Mouse (Mus musculus): ENCODE data around the gene Mad2l2. TPM values are rescaled to one million over a fixed set of nuclear protein-coding genes. Genes with fewer than 3 reads are reported as not detected.

The Mad2l2 gene
- polyA plus RNA-seq (2015; fragmentation: Illumina TruSeq; extraction: RNeasy Lipid Tissue Mini Kit (QIAGEN cat#74804); ENCODE audit: insufficient read depth, low replicate concordance), result 16.3 TPM

GRCm38 (mm10) chr4:148130133-148130532 lies at the start of gene Mad2l2:
TSS of gene Mad2l2 (plus strand) at chr4:148130384.

DNA sequence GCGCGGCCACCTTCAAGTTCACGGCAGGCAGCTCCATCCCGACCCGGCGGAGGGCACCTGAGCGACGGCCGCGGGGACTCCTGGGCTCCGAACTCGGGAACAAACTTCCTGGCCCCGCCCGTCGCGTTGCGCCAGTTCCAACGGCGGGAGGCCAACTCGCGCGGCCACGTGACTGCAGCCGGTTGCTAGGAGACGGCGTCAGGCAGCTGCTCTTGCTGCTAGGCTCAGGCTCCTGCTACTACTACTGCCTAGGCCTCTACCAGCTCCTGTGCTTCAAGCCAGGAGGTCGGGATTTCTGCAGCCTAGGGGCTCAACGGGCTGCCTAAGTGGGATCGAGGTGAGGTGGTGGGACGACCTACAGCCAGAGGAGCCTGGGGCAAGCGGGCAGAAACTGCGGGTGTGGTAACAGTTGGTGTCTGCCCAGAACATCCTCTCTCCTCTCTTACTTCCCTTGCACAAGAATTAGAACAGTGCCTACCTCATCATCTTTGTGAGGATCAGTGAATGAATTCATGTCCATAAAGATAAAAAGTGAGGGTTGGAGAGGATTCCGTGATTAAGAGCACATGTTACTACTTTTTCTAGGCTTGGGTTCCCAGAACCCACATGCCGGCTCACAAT lies 42.2 kb upstream of the Mad2l2 start, which contains the start of gene Agtrap:
Gene Agtrap, minus strand, starts transcription at position 125 of the 621 bp plus-strand sequence.

DNA sequence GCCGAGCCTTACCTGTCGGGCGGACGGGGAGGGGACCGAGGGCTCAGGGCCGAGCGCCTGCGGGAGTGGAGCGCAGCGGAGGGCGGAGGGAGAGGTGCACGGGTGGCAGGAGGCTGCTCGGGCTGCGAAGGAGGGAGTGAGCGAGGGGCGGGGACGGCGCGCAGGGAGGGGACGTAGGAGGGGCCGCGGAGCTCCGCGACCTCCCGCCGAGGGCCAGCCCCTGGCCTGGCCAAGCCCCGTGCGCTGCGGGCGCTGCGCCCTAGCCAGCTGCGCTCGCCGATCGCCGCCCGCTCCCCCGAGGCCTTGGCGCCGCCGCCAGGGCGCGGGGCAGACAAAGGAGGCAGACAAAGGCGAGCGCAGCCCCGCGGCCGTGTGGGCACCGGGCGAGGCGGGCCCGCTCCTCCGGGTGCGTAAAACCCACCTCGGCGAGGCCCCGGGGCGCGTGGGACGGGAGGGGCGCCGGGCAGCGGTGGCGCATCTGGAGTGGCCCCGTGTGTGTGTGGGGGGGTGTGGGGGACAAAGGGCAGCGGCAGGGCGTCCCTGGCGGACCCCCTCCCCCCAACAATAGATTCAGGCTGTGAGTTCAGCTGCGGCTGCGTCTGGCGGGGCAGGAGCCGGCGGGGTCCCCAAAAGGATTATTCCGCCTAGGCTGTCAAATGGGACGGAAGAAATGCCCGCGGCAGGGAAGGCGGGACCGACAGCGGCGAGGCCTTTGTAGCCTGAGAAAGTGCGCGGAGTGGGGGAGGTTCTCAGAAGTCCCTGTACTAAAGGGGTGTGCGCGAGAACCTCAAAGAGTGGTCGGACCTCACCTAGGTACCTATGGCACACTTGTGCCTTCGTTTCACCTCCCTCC lies 603 bp downstream of the Mad2l2 start, which contains the start of gene Draxin:
Gene Draxin, minus strand, starts transcription at position 138 of the 853 bp plus-strand sequence.

GRCm38 (mm10) chr4:148151267-148152168 lies 21.3 kb downstream of the Mad2l2 start, which contains the start of gene Fbxo6:
TSS of gene Fbxo6 (minus strand) at chr4:148152140.

DNA sequence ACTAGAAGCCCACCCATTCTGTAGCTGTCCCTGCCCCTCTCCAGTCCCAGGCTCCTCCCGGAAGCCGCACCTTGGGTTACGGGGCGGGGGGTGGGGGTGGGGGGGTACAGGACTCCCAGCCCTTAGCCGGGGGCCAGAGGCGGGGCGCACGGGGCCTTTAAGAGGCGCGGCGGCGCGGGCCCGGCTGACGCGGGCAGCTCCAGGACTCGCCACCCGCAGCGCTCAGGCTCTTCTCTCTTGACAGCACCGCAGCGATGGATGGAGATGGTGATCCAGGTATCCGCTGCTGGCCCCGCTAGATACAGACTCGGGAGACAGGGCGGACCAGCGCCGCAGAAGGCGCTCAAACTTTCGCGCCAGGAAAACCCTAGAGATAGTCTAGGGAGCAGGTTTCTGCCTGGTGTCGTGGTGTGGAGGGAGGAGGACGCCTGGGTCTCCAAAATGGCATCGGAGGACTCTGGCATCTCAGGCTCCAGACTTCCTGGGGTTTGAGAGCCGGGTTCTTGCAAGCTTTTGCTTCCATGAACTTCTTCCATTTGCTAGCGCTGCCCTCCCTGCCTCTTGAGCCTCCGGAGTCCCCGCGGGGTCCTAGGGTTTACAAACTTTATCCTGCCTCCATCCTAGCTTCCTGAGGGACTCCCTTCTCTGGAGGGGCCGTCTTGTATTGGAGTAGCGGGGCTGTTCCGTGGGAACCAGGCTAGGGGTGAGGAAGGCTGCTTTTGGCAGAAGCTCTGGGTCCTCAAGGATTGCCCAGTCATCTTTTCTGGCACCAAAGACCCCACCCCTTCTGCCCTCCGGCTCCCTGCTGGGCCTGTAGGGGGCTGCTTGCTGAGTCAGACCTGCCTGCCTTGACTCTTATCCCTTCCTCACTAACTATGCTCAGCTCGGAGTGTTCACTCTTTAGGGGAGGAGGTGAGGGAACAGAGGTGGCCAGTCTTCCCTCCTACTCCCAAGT lies 30.5 kb downstream of the Mad2l2 start, which contains the start of the genes Fbxo44 and Fbxo2:
Gene Fbxo44, minus strand, starts transcription at position 47 of the 955 bp plus-strand sequence.
Gene Fbxo2, plus strand, starts transcription at position 186 of the 955 bp plus-strand sequence.

Other genes with a start within 250 kb of the Mad2l2 start
- 21.7 TPM for gene Mfn2, start 225.7 kb upstream of the Mad2l2 start, polyA plus RNA-seq (2015; fragmentation: Illumina TruSeq; extraction: RNeasy Lipid Tissue Mini Kit (QIAGEN cat#74804); ENCODE audit: insufficient read depth, low replicate concordance)
- gene Plod1, start 193.6 kb upstream of the Mad2l2 start, polyA plus RNA-seq (2015; fragmentation: Illumina TruSeq; extraction: RNeasy Lipid Tissue Mini Kit (QIAGEN cat#74804); ENCODE audit: insufficient read depth, low replicate concordance), result 8.6 TPM
- gene 2510039O18Rik, start 189.5 kb upstream of the Mad2l2 start, polyA plus RNA-seq (2015; fragmentation: Illumina TruSeq; extraction: RNeasy Lipid Tissue Mini Kit (QIAGEN cat#74804); ENCODE audit: insufficient read depth, low replicate concordance), result 15.4 TPM
- not detected for gene Nppb, start 144.6 kb upstream of the Mad2l2 start, polyA plus RNA-seq (2015; fragmentation: Illumina TruSeq; extraction: RNeasy Lipid Tissue Mini Kit (QIAGEN cat#74804); ENCODE audit: insufficient read depth, low replicate concordance)
- not detected for gene Nppa, start 129.7 kb upstream of the Mad2l2 start, polyA plus RNA-seq (2015; fragmentation: Illumina TruSeq; extraction: RNeasy Lipid Tissue Mini Kit (QIAGEN cat#74804); ENCODE audit: insufficient read depth, low replicate concordance)
- gene Clcn6, start 91.6 kb upstream of the Mad2l2 start, polyA plus RNA-seq (2015; fragmentation: Illumina TruSeq; extraction: RNeasy Lipid Tissue Mini Kit (QIAGEN cat#74804); ENCODE audit: insufficient read depth, low replicate concordance), result 14.1 TPM
- gene Mthfr, start 91.3 kb upstream of the Mad2l2 start, polyA plus RNA-seq (2015; fragmentation: Illumina TruSeq; extraction: RNeasy Lipid Tissue Mini Kit (QIAGEN cat#74804); ENCODE audit: insufficient read depth, low replicate concordance), result 11.6 TPM
- 13.4 TPM for gene Agtrap, start 42.4 kb upstream of the Mad2l2 start, polyA plus RNA-seq (2015; fragmentation: Illumina TruSeq; extraction: RNeasy Lipid Tissue Mini Kit (QIAGEN cat#74804); ENCODE audit: insufficient read depth, low replicate concordance)
- 2.5 TPM for gene Draxin, start 314 bp downstream of the Mad2l2 start, polyA plus RNA-seq (2015; fragmentation: Illumina TruSeq; extraction: RNeasy Lipid Tissue Mini Kit (QIAGEN cat#74804); ENCODE audit: insufficient read depth, low replicate concordance)
- 15.7 TPM for gene Fbxo6, start 21.8 kb downstream of the Mad2l2 start, polyA plus RNA-seq (2015; fragmentation: Illumina TruSeq; extraction: RNeasy Lipid Tissue Mini Kit (QIAGEN cat#74804); ENCODE audit: insufficient read depth, low replicate concordance)
- 2.1 TPM for gene Fbxo44, start 30.1 kb downstream of the Mad2l2 start, polyA plus RNA-seq (2015; fragmentation: Illumina TruSeq; extraction: RNeasy Lipid Tissue Mini Kit (QIAGEN cat#74804); ENCODE audit: insufficient read depth, low replicate concordance)
- not detected for gene Fbxo2, start 30.2 kb downstream of the Mad2l2 start, polyA plus RNA-seq (2015; fragmentation: Illumina TruSeq; extraction: RNeasy Lipid Tissue Mini Kit (QIAGEN cat#74804); ENCODE audit: insufficient read depth, low replicate concordance)
- not detected for gene Disp3, start 157.6 kb downstream of the Mad2l2 start, polyA plus RNA-seq (2015; fragmentation: Illumina TruSeq; extraction: RNeasy Lipid Tissue Mini Kit (QIAGEN cat#74804); ENCODE audit: insufficient read depth, low replicate concordance)